In genomic region chr15:77822671-77823070, GRCm38 (mm10) we compare ENCODE assay signal across 12 mouse cellular contexts. TPM values are rescaled to one million over a fixed set of nuclear protein-coding genes. Genes with fewer than 3 reads are reported as not detected.
DNase-seq lines count a peak whose midpoint lies in the region; ATAC-seq and TF ChIP-seq lines count a peak whose summit lies in the region.
"Had no signal": no experiment of that assay in that cellular context is flagged by ENCODE, and none has a peak within 500 bp of the region (broad histone marks: within the 10 kb centered on the region; RNA-seq: fewer than 3 reads in every experiment).

No protein-coding gene starts in this region.

- no peak overlapping the region for H3K4me3 ChIP-seq in kidney, embryonic 14.5 days (ENCODE audit: low read length)
- no peak overlapping the region for H3K4me3 ChIP-seq in macrophage (ENCODE audit: inconsistent target)
- H3K4me3 ChIP-seq in hindbrain, embryonic 14.5 days (replicated peaks; ENCODE audit: low read length): no peak overlapping the region
- no peak overlapping the region for H3K4me3 ChIP-seq in hindbrain, postnatal 0 days (ENCODE audit: low read length)

- DNase-seq in kidney, adult 18-20 months: no peak
- DNase-seq in MN1 (ENCODE audit: low spot score): peak; percentile 51
- no peak for DNase-seq in hindbrain, embryonic 14.5 days (ENCODE audit: low spot score)
- DNase-seq in hindbrain, postnatal 0 days (ENCODE audit: low spot score): no peak
- DNase-seq: adrenal gland, postnatal 25 days; cerebellum, postnatal 25 days; forebrain, postnatal 0 days; thymus, postnatal 36 days had no signal

- no peaks in the 10 kb centered on the region; the same call in 1 of the 2 replicates for H3K36me3 ChIP-seq in kidney, embryonic 14.5 days (ENCODE audit: control insufficient read depth, insufficient read depth, low read length)
- H3K36me3 ChIP-seq in macrophage (ENCODE audit: inconsistent target): no peaks in the 10 kb centered on the region
- H3K36me3 ChIP-seq in hindbrain, embryonic 14.5 days (replicated peaks; ENCODE audit: control insufficient read depth, insufficient read depth): no peaks in the 10 kb centered on the region
- no peaks in the 10 kb centered on the region for H3K36me3 ChIP-seq in hindbrain, postnatal 0 days (ENCODE audit: insufficient read depth, low read length)

- H3K27me3 ChIP-seq in kidney, embryonic 14.5 days (ENCODE audit: control insufficient read depth, insufficient read depth, low read length): no peaks in the 10 kb centered on the region
- H3K27me3 ChIP-seq in hindbrain, embryonic 14.5 days (ENCODE audit: control insufficient read depth, insufficient read depth, low read length): no peaks in the 10 kb centered on the region
- H3K27me3 ChIP-seq in hindbrain, postnatal 0 days (ENCODE audit: insufficient read depth, low read length): no peaks in the 10 kb centered on the region

- ATAC-seq in kidney, embryonic 14.5 days (ENCODE audit: low FRiP score, low TSS enrichment): no peak
- ATAC-seq in erythroblast, adult 5-6 weeks (replicated peaks; ENCODE audit: low FRiP score, poor library complexity, severe bottlenecking): peak; percentile 27; the same call in 1 of the 2 replicates
- ATAC-seq in hindbrain, embryonic 14.5 days (ENCODE audit: low FRiP score): no peak
- no peak for ATAC-seq in hindbrain, postnatal 0 days
- ATAC-seq: forebrain, postnatal 0 days had no signal

- peak overlapping the region; percentile 43; the same call in 1 of the 2 replicates for H3K27ac ChIP-seq in kidney, embryonic 14.5 days (ENCODE audit: low read depth, low read length)
- H3K27ac ChIP-seq in macrophage: 0 out of 2 replicates have a peak overlapping the region, but pooled peaks have one; percentile 10
- no peak overlapping the region for H3K27ac ChIP-seq in hindbrain, embryonic 14.5 days
- no peak overlapping the region for H3K27ac ChIP-seq in hindbrain, postnatal 0 days

- peaks cover 76% of the 10 kb centered on the region for H3K4me1 ChIP-seq in kidney, embryonic 14.5 days (ENCODE audit: control insufficient read depth, insufficient read depth, low read length)
- H3K4me1 ChIP-seq in hindbrain, embryonic 14.5 days (replicated peaks; ENCODE audit: control insufficient read depth, insufficient read depth, low read length): 0 out of 2 replicates have a peak, but pooled peaks cover 2% of the 10 kb centered on the region
- peaks cover 28% of the 10 kb centered on the region; the same call in 1 of the 2 replicates for H3K4me1 ChIP-seq in hindbrain, postnatal 0 days (ENCODE audit: insufficient read depth, low read length)

- 65% methylated on average over 2 of the region's 2 CpGs for WGBS in kidney, embryonic 14.5 days
- WGBS in macrophage (ENCODE audit: missing documents): 85% methylated on average over 2 of the region's 2 CpGs
- WGBS in hindbrain, embryonic 14.5 days: 72% methylated on average over 2 of the region's 2 CpGs
- 75% methylated on average over 2 of the region's 2 CpGs for WGBS in hindbrain, postnatal 0 days

- H3K4me2 ChIP-seq in kidney, embryonic 14.5 days (replicated peaks; ENCODE audit: low read depth, low read length): no peak overlapping the region
- no peak overlapping the region for H3K4me2 ChIP-seq in hindbrain, embryonic 14.5 days (replicated peaks)
- no peak overlapping the region for H3K4me2 ChIP-seq in hindbrain, postnatal 0 days (ENCODE audit: low read depth, low read length)

- H3K79me2 ChIP-seq in macrophage (ENCODE audit: inconsistent target): peaks cover 100% of the 10 kb centered on the region

- H3K9ac ChIP-seq in kidney, embryonic 14.5 days (ENCODE audit: low read depth, low read length): no peak overlapping the region
- H3K9ac ChIP-seq in hindbrain, embryonic 14.5 days: no peak overlapping the region
- no peak overlapping the region for H3K9ac ChIP-seq in hindbrain, postnatal 0 days (replicated peaks; ENCODE audit: low read length)
- H3K9ac ChIP-seq: forebrain, postnatal 0 days had no signal

- TF ChIP-seq CTCF in hindbrain, postnatal 0 days (IDR thresholded peaks at IDR 0.05; ENCODE audit: low read depth): no peak

- no peaks in the 10 kb centered on the region for H3K9me3 ChIP-seq in kidney, embryonic 14.5 days (ENCODE audit: control insufficient read depth, low read length)
- H3K9me3 ChIP-seq in hindbrain, embryonic 14.5 days (ENCODE audit: control insufficient read depth, low read length): no peaks in the 10 kb centered on the region
- no peaks in the 10 kb centered on the region for H3K9me3 ChIP-seq in hindbrain, postnatal 0 days (ENCODE audit: low read length)
- H3K9me3 ChIP-seq: G1E had no signal

RNA-seq across cellular contexts. Expression of gene Myh9, which starts 19.3 kb away (rescaled TPM):
- polyA plus RNA-seq in kidney, embryonic 14.5 days (2014; fragmentation: Nextera tagmentation; extraction: Ambion mirVana): 43.8 and 72.3 TPM in 2 replicates
- 105 and 110 TPM in 2 replicates for total RNA-seq in erythroblast, adult 5-6 weeks (2015; ENCODE audit: low replicate concordance)
- total RNA-seq in erythroblast, adult 5-6 weeks (2017; ENCODE audit: low replicate concordance): 158 and 246 TPM in 2 replicates
- 100 to 1,000 TPM; 116 to 655 (median 298) TPM for total RNA-seq in macrophage (2018; cell fraction: chromatin; rRNA removed)
- 100 to 1,000 TPM; 130 to 278 (median 207) TPM for total RNA-seq in macrophage (2018; cell fraction: cytosol; rRNA removed)
- total RNA-seq in macrophage (2018; cell fraction: nucleus; rRNA removed): 100 to 1,000 TPM; 203 to 600 (median 357) TPM
- 130 to 219 TPM (median 188 TPM) in 3 replicates for polyA plus RNA-seq in macrophage (2018)
- polyA plus RNA-seq in hindbrain, embryonic 14.5 days (2014; fragmentation: Nextera tagmentation; extraction: Ambion mirVana): 14.4 and 14.6 TPM in 2 replicates
- total RNA-seq in hindbrain, postnatal 0 days (2014; rRNA removed): 29.4 and 33.6 TPM in 2 replicates
- polyA plus RNA-seq in hindbrain, postnatal 0 days (2015; fragmentation: Nextera tagmentation; extraction: Ambion mirVana): 8.4 and 9.1 TPM in 2 replicates

Comparison
In these comparisons a context has a peak if more than half of its experiments do, and no peak if none do; other contexts are left out.
1. H3K27ac ChIP-seq: peak in kidney, embryonic 14.5 days (single experiment) and macrophage (single experiment); none in hindbrain, embryonic 14.5 days (single experiment) and hindbrain, postnatal 0 days (single experiment).